ENCODE assay signal across 9 mouse cellular contexts in genomic region chr15:79470583-79470982, GRCm38 (mm10). TPM values are rescaled to one million over a fixed set of nuclear protein-coding genes. Genes with fewer than 3 reads are reported as not detected.
DNase-seq lines count a peak whose midpoint lies in the region; ATAC-seq and TF ChIP-seq lines count a peak whose summit lies in the region.
"Had no signal": no experiment of that assay in that cellular context is flagged by ENCODE, and none has a peak within 500 bp of the region (broad histone marks: within the 10 kb centered on the region; RNA-seq: fewer than 3 reads in every experiment).

No protein-coding gene starts in this region.

- no peaks in the 10 kb centered on the region for H3K27me3 ChIP-seq in lung, embryonic 14.5 days (ENCODE audit: insufficient read depth, low read length)
- no peaks in the 10 kb centered on the region for H3K27me3 ChIP-seq in forebrain, embryonic 15.5 days
- no peaks in the 10 kb centered on the region for H3K27me3 ChIP-seq in limb, embryonic 14.5 days (ENCODE audit: control insufficient read depth, insufficient read depth, low read length)
- H3K27me3 ChIP-seq in stomach, embryonic 16.5 days (ENCODE audit: control insufficient read depth, insufficient read depth, low read length): no peaks in the 10 kb centered on the region

- H3K4me1 ChIP-seq in lung, embryonic 14.5 days (ENCODE audit: insufficient read depth): no peaks in the 10 kb centered on the region
- peaks cover 15% of the 10 kb centered on the region for H3K4me1 ChIP-seq in forebrain, embryonic 15.5 days
- H3K4me1 ChIP-seq in limb, embryonic 14.5 days (ENCODE audit: control insufficient read depth, insufficient read depth, low read length): 0 out of 2 replicates have a peak, but pooled peaks cover 4% of the 10 kb centered on the region
- peaks cover 6% of the 10 kb centered on the region; the same call in 1 of the 2 replicates for H3K4me1 ChIP-seq in stomach, embryonic 16.5 days (ENCODE audit: control insufficient read depth, insufficient read depth, low read length)
- H3K4me1 ChIP-seq: liver, embryonic 15.5 days had no signal

- H3K9me3 ChIP-seq in lung, embryonic 14.5 days (ENCODE audit: low read depth, low read length): no peaks in the 10 kb centered on the region
- H3K9me3 ChIP-seq in forebrain, embryonic 15.5 days: no peaks in the 10 kb centered on the region
- H3K9me3 ChIP-seq in limb, embryonic 14.5 days (ENCODE audit: control insufficient read depth, low read length): no peaks in the 10 kb centered on the region
- H3K9me3 ChIP-seq in stomach, embryonic 16.5 days (replicated peaks; ENCODE audit: control insufficient read depth, low read length): peaks cover 5% of the 10 kb centered on the region; the same call in 1 of the 2 replicates
- H3K9me3 ChIP-seq: liver, embryonic 15.5 days had no signal

- no peak for TF ChIP-seq CTCF in lung, embryonic 14.5 days (IDR thresholded peaks at IDR 0.05; ENCODE audit: low read depth)

- H3K4me3 ChIP-seq in lung, embryonic 14.5 days (ENCODE audit: low read depth, low read length): peak overlapping the region; percentile 27
- peak overlapping the region; percentile 26 for H3K4me3 ChIP-seq in forebrain, embryonic 15.5 days
- peak overlapping the region; percentile 25 for H3K4me3 ChIP-seq in limb, embryonic 14.5 days (replicated peaks; ENCODE audit: low read length)
- peak overlapping the region; percentile 28 for H3K4me3 ChIP-seq in stomach, embryonic 16.5 days (replicated peaks; ENCODE audit: low read length)
- H3K4me3 ChIP-seq: liver, embryonic 15.5 days had no signal

- 30% methylated on average over 17 of the region's 17 CpGs for WGBS in lung, embryonic 14.5 days
- WGBS in forebrain, embryonic 15.5 days: 23% methylated on average over 17 of the region's 17 CpGs
- 28% methylated on average over 17 of the region's 17 CpGs for WGBS in limb, embryonic 14.5 days
- WGBS in stomach, embryonic 16.5 days: 24% methylated on average over 17 of the region's 17 CpGs

- peak; percentile 63 for DNase-seq in lung, embryonic 14.5 days
- no peak for DNase-seq in lung, postnatal 10 days
- peak; percentile 14 for DNase-seq in limb, embryonic 14.5 days (ENCODE audit: low spot score)
- no peak for DNase-seq in thymus, postnatal 25 days
- no peak for DNase-seq in frontal cortex, postnatal 10 days (ENCODE audit: low spot score in 2 of 2)

- H3K9ac ChIP-seq in lung, embryonic 14.5 days: no peak overlapping the region
- H3K9ac ChIP-seq in forebrain, embryonic 15.5 days (replicated peaks): no peak overlapping the region
- no peak overlapping the region for H3K9ac ChIP-seq in limb, embryonic 14.5 days (ENCODE audit: low read depth, low read length, severe bottlenecking)
- H3K9ac ChIP-seq in stomach, embryonic 16.5 days (ENCODE audit: low read length): no peak overlapping the region
- H3K9ac ChIP-seq: liver, embryonic 15.5 days had no signal

- peak; percentile 25; the same call in 1 of the 2 replicates for ATAC-seq in lung, embryonic 14.5 days (ENCODE audit: insufficient read depth)
- no peak for ATAC-seq in forebrain, embryonic 15.5 days (replicated peaks)
- no peak for ATAC-seq in limb, embryonic 14.5 days (ENCODE audit: low FRiP score, low read depth)
- ATAC-seq in stomach, embryonic 16.5 days (ENCODE audit: insufficient read depth, low FRiP score): no peak
- no peak for ATAC-seq in cerebellum, adult (ENCODE audit: insufficient number of reproducible peaks, low FRiP score, low TSS enrichment)

- TF ChIP-seq POLR2A in limb, embryonic 14.5 days (IDR thresholded peaks at IDR 0.05; ENCODE audit: borderline replicate concordance, extremely low read depth, insufficient read depth, insufficient read length): no peak

- H3K4me2 ChIP-seq in lung, embryonic 14.5 days: peak overlapping the region; percentile 47
- peak overlapping the region; percentile 32 for H3K4me2 ChIP-seq in forebrain, embryonic 15.5 days (replicated peaks)
- peak overlapping the region; percentile 32 for H3K4me2 ChIP-seq in limb, embryonic 14.5 days (replicated peaks; ENCODE audit: low read depth, low read length, severe bottlenecking)
- H3K4me2 ChIP-seq in stomach, embryonic 16.5 days (ENCODE audit: low read depth, low read length): peak overlapping the region; percentile 35; the same call in 1 of the 2 replicates
- H3K4me2 ChIP-seq: liver, embryonic 15.5 days had no signal

- no peak overlapping the region for H3K27ac ChIP-seq in lung, embryonic 14.5 days (ENCODE audit: low read depth)
- H3K27ac ChIP-seq in forebrain, embryonic 15.5 days (replicated peaks): no peak overlapping the region
- no peak overlapping the region for H3K27ac ChIP-seq in limb, embryonic 14.5 days (replicated peaks; ENCODE audit: low read depth, low read length)
- H3K27ac ChIP-seq in stomach, embryonic 16.5 days (ENCODE audit: low read length): no peak overlapping the region
- H3K27ac ChIP-seq: liver, embryonic 15.5 days had no signal

- no peaks in the 10 kb centered on the region for H3K36me3 ChIP-seq in lung, embryonic 14.5 days (ENCODE audit: insufficient read depth)
- no peaks in the 10 kb centered on the region for H3K36me3 ChIP-seq in forebrain, embryonic 15.5 days
- H3K36me3 ChIP-seq in limb, embryonic 14.5 days (ENCODE audit: control insufficient read depth, insufficient read depth, low read length): no peaks in the 10 kb centered on the region
- no peaks in the 10 kb centered on the region for H3K36me3 ChIP-seq in stomach, embryonic 16.5 days (ENCODE audit: control insufficient read depth, insufficient read depth, low read length)
- H3K36me3 ChIP-seq: liver, embryonic 15.5 days had no signal

RNA-seq across cellular contexts. Expression of gene Csnk1e, which starts 15.2 kb away (rescaled TPM):
- 93.2 and 99.6 TPM in 2 replicates for polyA plus RNA-seq in lung, embryonic 14.5 days (2014; fragmentation: Nextera tagmentation; extraction: Ambion mirVana)
- 316 and 323 TPM in 2 replicates for polyA plus RNA-seq in forebrain, embryonic 15.5 days (2015; fragmentation: Nextera tagmentation; extraction: Ambion mirVana)
- polyA plus RNA-seq in limb, embryonic 14.5 days (2012; rRNA removed): 184 and 214 TPM in 2 replicates
- 83.8 and 98.0 TPM in 2 replicates for polyA plus RNA-seq in limb, embryonic 14.5 days (2014; fragmentation: Nextera tagmentation; extraction: Ambion mirVana)
- polyA plus RNA-seq in stomach, embryonic 16.5 days (2015; fragmentation: Nextera tagmentation; extraction: Ambion mirVana): 34.5 and 35.0 TPM in 2 replicates

RNA-seq across cellular contexts. Expression of gene Kcnj4, which starts 34.5 kb away (rescaled TPM):
- polyA plus RNA-seq in lung, embryonic 14.5 days (2014; fragmentation: Nextera tagmentation; extraction: Ambion mirVana): not detected in 2 replicates
- polyA plus RNA-seq in forebrain, embryonic 15.5 days (2015; fragmentation: Nextera tagmentation; extraction: Ambion mirVana): 0.20 and 0.33 TPM in 2 replicates
- 0.36 and 0.43 TPM in 2 replicates for polyA plus RNA-seq in limb, embryonic 14.5 days (2012; rRNA removed)
- 0.08 TPM in 1 of 2 replicates, not detected in the other for polyA plus RNA-seq in limb, embryonic 14.5 days (2014; fragmentation: Nextera tagmentation; extraction: Ambion mirVana)
- polyA plus RNA-seq in stomach, embryonic 16.5 days (2015; fragmentation: Nextera tagmentation; extraction: Ambion mirVana): not detected in 2 replicates
- polyA plus RNA-seq: liver, embryonic 15.5 days had no signal

RNA-seq across cellular contexts. Expression of gene Kdelr3, which starts 45.6 kb away (rescaled TPM):
- 60.3 and 68.2 TPM in 2 replicates for polyA plus RNA-seq in lung, embryonic 14.5 days (2014; fragmentation: Nextera tagmentation; extraction: Ambion mirVana)
- 5.1 and 5.3 TPM in 2 replicates for polyA plus RNA-seq in forebrain, embryonic 15.5 days (2015; fragmentation: Nextera tagmentation; extraction: Ambion mirVana)
- polyA plus RNA-seq in limb, embryonic 14.5 days (2012; rRNA removed): 143 and 171 TPM in 2 replicates
- 137 and 158 TPM in 2 replicates for polyA plus RNA-seq in limb, embryonic 14.5 days (2014; fragmentation: Nextera tagmentation; extraction: Ambion mirVana)
- polyA plus RNA-seq in stomach, embryonic 16.5 days (2015; fragmentation: Nextera tagmentation; extraction: Ambion mirVana): 109 and 111 TPM in 2 replicates

Comparison
In these comparisons a context has a peak if more than half of its experiments do, and no peak if none do; other contexts are left out.
1. DNase-seq: peak in lung, embryonic 14.5 days (single experiment) and limb, embryonic 14.5 days (single experiment); none in lung, postnatal 10 days (single experiment), thymus, postnatal 25 days (single experiment) and frontal cortex, postnatal 10 days (0 of 2).
2. Peak in every context shown above with its lines, with median percentiles within 50 percentile points of each other: H3K4me2 ChIP-seq and H3K4me3 ChIP-seq.